Mouse (Mus musculus) adrenal gland, adult (tissue): ENCODE results near the gene Cep41.
A peak's percentile ranks its signal among the peaks of the same experiment; 100 is the strongest.

ENCODE experiments used
- DNase-seq, 2 experiments: peaks; one replicate each; pipeline ENCODE4 v3.0.0; 2022 to 2023; ENCODE audit warnings: low spot score in 1 of 2; ENCODE audit not compliant: inconsistent age in 2 of 2

Gene Cep41

GRCm38 (mm10) chr6:30674714-30675280, 18.8 kb downstream of the Cep41 start:
- peak in 1 of 2 experiments; percentile 77 for DNase-seq

GRCm38 (mm10) chr6:30673764-30674561, 19.6 kb downstream of the Cep41 start:
- peak; percentile 50 to 80 for DNase-seq

- no peak for DNase-seq
Measured at GRCm38 (mm10) chr6:30671696-30672095, 21.9 kb downstream of the Cep41 start.

GRCm38 (mm10) chr6:30667585-30667984, 26.0 kb downstream of the Cep41 start:
- no peak for DNase-seq

- DNase-seq, result no peak
Measured at GRCm38 (mm10) chr6:30666043-30666442, 27.5 kb downstream of the Cep41 start.

GRCm38 (mm10) chr6:30665296-30665695, 28.3 kb downstream of the Cep41 start:
- DNase-seq, result no peak

- DNase-seq, result no peak
Measured at GRCm38 (mm10) chr6:30664776-30665175, 28.8 kb downstream of the Cep41 start.

GRCm38 (mm10) chr6:30658619-30659018, 34.9 kb downstream of the Cep41 start:
- DNase-seq, result no peak

GRCm38 (mm10) chr6:30657279-30657678, 36.3 kb downstream of the Cep41 start:
- no peak for DNase-seq

GRCm38 (mm10) chr6:30654932-30655331, 38.6 kb downstream of the Cep41 start:
- no peak for DNase-seq

GRCm38 (mm10) chr6:30654402-30654859, 39.1 kb downstream of the Cep41 start:
- DNase-seq, result no peak

GRCm38 (mm10) chr6:30653518-30653917, 40.0 kb downstream of the Cep41 start:
- DNase-seq, result no peak

- DNase-seq, result no peak
Measured at GRCm38 (mm10) chr6:30652425-30653188, 40.9 kb downstream of the Cep41 start.

- DNase-seq, result peak; percentile 37 to 78
Measured at GRCm38 (mm10) chr6:30649651-30650296, 43.8 kb downstream of the Cep41 start.

- no peak for DNase-seq
Measured at GRCm38 (mm10) chr6:30645379-30645778, 48.2 kb downstream of the Cep41 start.

GRCm38 (mm10) chr6:30644462-30644861, 49.1 kb downstream of the Cep41 start:
- no peak for DNase-seq

GRCm38 (mm10) chr6:30643694-30644460, 49.7 kb downstream of the Cep41 start:
- no peak for DNase-seq

GRCm38 (mm10) chr6:30638674-30639268, 54.8 kb downstream of the Cep41 start, which contains the start of gene Cpa1:
TSS of gene Cpa1 (plus strand) at chr6:30639218.
- no peak for DNase-seq

GRCm38 (mm10) chr6:30636186-30636842, 57.2 kb downstream of the Cep41 start:
- no peak for DNase-seq
